Mouse (Mus musculus): ENCODE measurements at regions not wholly inside any gene's neighbourhood (a gene's known extent, or its start where the extent isn't known, plus 50 kb on each side); places are given as distances from the start of the nearest gene placed in this dataset.
"Not testable (repeated sequence)": the region's sequence is repeated elsewhere in the genome, so short reads cannot be mapped to it uniquely, and the experiment has no call there.

- WGBS, result 67% methylated on average over 5 of the region's 5 CpGs
- H3K27ac ChIP-seq, result no peak overlapping the region
- H3K27me3 ChIP-seq, result no peaks in the 10 kb centered on the region
- ATAC-seq (ENCODE audit: borderline replicate concordance, extremely low read depth, low FRiP score, low TSS enrichment), result no peak
- no peak overlapping the region for H3K4me2 ChIP-seq
- H3K4me3 ChIP-seq, result no peak overlapping the region
- H3K9me3 ChIP-seq, result no peaks in the 10 kb centered on the region
- H3K9ac ChIP-seq, result no peak overlapping the region
- no peaks in the 10 kb centered on the region for H3K4me1 ChIP-seq
- no peaks in the 10 kb centered on the region for H3K36me3 ChIP-seq
Observed at GRCm38 (mm10) chr1:47278321-47279020, 385.8 kb upstream of the Slc39a10 start.

- no peak overlapping the region for H3K4me3 ChIP-seq
- no peaks in the 10 kb centered on the region for H3K27me3 ChIP-seq
- 6% methylated on average over 2 of the region's 2 CpGs for WGBS
- H3K36me3 ChIP-seq, result no peaks in the 10 kb centered on the region
- H3K9ac ChIP-seq, result no peak overlapping the region
- H3K27ac ChIP-seq, result no peak overlapping the region
- no peak overlapping the region for H3K4me2 ChIP-seq
- no peaks in the 10 kb centered on the region for H3K9me3 ChIP-seq
- H3K4me1 ChIP-seq, result no peaks in the 10 kb centered on the region
- no peak for ATAC-seq (ENCODE audit: borderline replicate concordance, extremely low read depth, low FRiP score, low TSS enrichment)
Observed at GRCm38 (mm10) chr1:47277839-47278238, 385.2 kb upstream of the Slc39a10 start.

- H3K4me2 ChIP-seq, result no peak overlapping the region
- no peak overlapping the region for H3K27ac ChIP-seq
- no peaks in the 10 kb centered on the region for H3K36me3 ChIP-seq
- no peak overlapping the region for H3K4me3 ChIP-seq
- no peak for ATAC-seq (ENCODE audit: borderline replicate concordance, extremely low read depth, low FRiP score, low TSS enrichment)
- H3K4me1 ChIP-seq, result no peaks in the 10 kb centered on the region
- no peaks in the 10 kb centered on the region for H3K27me3 ChIP-seq
- H3K9ac ChIP-seq, result no peak overlapping the region
- no peaks in the 10 kb centered on the region for H3K9me3 ChIP-seq
Observed at GRCm38 (mm10) chr1:47272131-47272530, 379.5 kb upstream of the Slc39a10 start.

GRCm38 (mm10) chr1:47263611-47264010 lies 371.0 kb upstream of the Slc39a10 start:
- 32% methylated on average over 1 of the region's 1 CpGs for WGBS
- no peaks in the 10 kb centered on the region for H3K36me3 ChIP-seq
- no peak for ATAC-seq (ENCODE audit: borderline replicate concordance, extremely low read depth, low FRiP score, low TSS enrichment)
- no peak overlapping the region for H3K27ac ChIP-seq
- H3K4me3 ChIP-seq, result no peak overlapping the region
- H3K27me3 ChIP-seq, result no peaks in the 10 kb centered on the region
- no peak overlapping the region for H3K4me2 ChIP-seq
- H3K4me1 ChIP-seq, result no peaks in the 10 kb centered on the region
- no peaks in the 10 kb centered on the region for H3K9me3 ChIP-seq
- no peak overlapping the region for H3K9ac ChIP-seq

- no peak overlapping the region for H3K9ac ChIP-seq
- no peaks in the 10 kb centered on the region for H3K27me3 ChIP-seq
- WGBS, result 65% methylated on average over 3 of the region's 3 CpGs
Observed at GRCm38 (mm10) chr1:47261505-47262130, 369.0 kb upstream of the Slc39a10 start.

GRCm38 (mm10) chr1:47250706-47251105 lies 358.1 kb upstream of the Slc39a10 start:
- not testable (repeated sequence) for H3K9ac ChIP-seq; H3K27ac ChIP-seq; H3K4me1 ChIP-seq; H3K4me2 ChIP-seq; H3K36me3 ChIP-seq; ATAC-seq (ENCODE audit: borderline replicate concordance, extremely low read depth, low FRiP score, low TSS enrichment); H3K4me3 ChIP-seq; H3K9me3 ChIP-seq; H3K27me3 ChIP-seq
- 87% methylated on average over 13 of the region's 13 CpGs for WGBS

More at GRCm38 (mm10) chr1:47261505-47262130, 369.0 kb upstream of the Slc39a10 start:
- H3K4me3 ChIP-seq, result no peak overlapping the region
- H3K27ac ChIP-seq, result no peak overlapping the region
- no peak for ATAC-seq (ENCODE audit: borderline replicate concordance, extremely low read depth, low FRiP score, low TSS enrichment)
- no peaks in the 10 kb centered on the region for H3K36me3 ChIP-seq
- H3K4me1 ChIP-seq, result no peaks in the 10 kb centered on the region
- no peak overlapping the region for H3K4me2 ChIP-seq
- no peaks in the 10 kb centered on the region for H3K9me3 ChIP-seq

GRCm38 (mm10) chr1:47217088-47217487 lies 324.4 kb upstream of the Slc39a10 start:
- H3K4me2 ChIP-seq, result no peak overlapping the region
- ATAC-seq (ENCODE audit: borderline replicate concordance, extremely low read depth, low FRiP score, low TSS enrichment), result no peak
- no peaks in the 10 kb centered on the region for H3K4me1 ChIP-seq
- no peaks in the 10 kb centered on the region for H3K27me3 ChIP-seq
- no peaks in the 10 kb centered on the region for H3K36me3 ChIP-seq
- H3K4me3 ChIP-seq, result no peak overlapping the region
- H3K9ac ChIP-seq, result no peak overlapping the region
- H3K27ac ChIP-seq, result peak overlapping the region; percentile 29; the same call in 1 of the 2 replicates
- H3K9me3 ChIP-seq, result no peaks in the 10 kb centered on the region
- WGBS, result 43% methylated on average over 2 of the region's 2 CpGs

- H3K27me3 ChIP-seq, result no peaks in the 10 kb centered on the region
- no peak for ATAC-seq (ENCODE audit: borderline replicate concordance, extremely low read depth, low FRiP score, low TSS enrichment)
- no peak overlapping the region for H3K4me3 ChIP-seq
- H3K9ac ChIP-seq, result no peak overlapping the region
- H3K4me1 ChIP-seq, result no peaks in the 10 kb centered on the region
- 51% methylated on average over 2 of the region's 2 CpGs for WGBS
- no peak overlapping the region for H3K4me2 ChIP-seq
- no peak overlapping the region for H3K27ac ChIP-seq
- no peaks in the 10 kb centered on the region for H3K9me3 ChIP-seq
- no peaks in the 10 kb centered on the region for H3K36me3 ChIP-seq
Observed at GRCm38 (mm10) chr1:47216419-47217002, 323.9 kb upstream of the Slc39a10 start.

- no peak overlapping the region for H3K9ac ChIP-seq
Observed at GRCm38 (mm10) chr1:47213476-47213875, 320.8 kb upstream of the Slc39a10 start.

GRCm38 (mm10) chr1:47193001-47193400 lies 300.3 kb upstream of the Slc39a10 start:
- Histone ChIP-seq H3K4me2 (no peak overlapping the region), H3K9ac (no peak overlapping the region), H3K27me3 (no peaks in the 10 kb centered on the region), H3K9me3 (no peaks in the 10 kb centered on the region), H3K4me3 (no peak overlapping the region), H3K4me1 (no peaks in the 10 kb centered on the region), H3K27ac (no peak overlapping the region), H3K36me3 (no peaks in the 10 kb centered on the region)
- no peak for ATAC-seq (ENCODE audit: borderline replicate concordance, extremely low read depth, low FRiP score, low TSS enrichment)
- WGBS, result 74% methylated on average over 4 of the region's 4 CpGs

More at GRCm38 (mm10) chr1:47213476-47213875, 320.8 kb upstream of the Slc39a10 start:
- Histone ChIP-seq H3K27ac (no peak overlapping the region), H3K36me3 (no peaks in the 10 kb centered on the region), H3K4me2 (no peak overlapping the region), H3K4me1 (no peaks in the 10 kb centered on the region), H3K27me3 (no peaks in the 10 kb centered on the region), H3K9me3 (no peaks in the 10 kb centered on the region), H3K4me3 (no peak overlapping the region)
- ATAC-seq (ENCODE audit: borderline replicate concordance, extremely low read depth, low FRiP score, low TSS enrichment), result no peak
- 84% methylated on average over 5 of the region's 5 CpGs for WGBS

- H3K4me1 ChIP-seq, result no peaks in the 10 kb centered on the region
- ATAC-seq (ENCODE audit: borderline replicate concordance, extremely low read depth, low FRiP score, low TSS enrichment), result no peak
- no peaks in the 10 kb centered on the region for H3K9me3 ChIP-seq
- no peak overlapping the region for H3K9ac ChIP-seq
- H3K27ac ChIP-seq, result no peak overlapping the region
- H3K4me3 ChIP-seq, result no peak overlapping the region
- H3K4me2 ChIP-seq, result no peak overlapping the region
- no peaks in the 10 kb centered on the region for H3K36me3 ChIP-seq
- WGBS, result 75% methylated on average over 3 of the region's 3 CpGs
- H3K27me3 ChIP-seq, result no peaks in the 10 kb centered on the region
Observed at GRCm38 (mm10) chr1:47164417-47164816, 271.8 kb upstream of the Slc39a10 start.

GRCm38 (mm10) chr1:47163808-47164410 lies 271.3 kb upstream of the Slc39a10 start:
- no peaks in the 10 kb centered on the region for H3K9me3 ChIP-seq
- no peaks in the 10 kb centered on the region for H3K4me1 ChIP-seq
- no peak for ATAC-seq (ENCODE audit: borderline replicate concordance, extremely low read depth, low FRiP score, low TSS enrichment)
- H3K36me3 ChIP-seq, result no peaks in the 10 kb centered on the region
- H3K4me3 ChIP-seq, result no peak overlapping the region
- H3K27ac ChIP-seq, result no peak overlapping the region
- H3K9ac ChIP-seq, result no peak overlapping the region
- 74% methylated on average over 1 of the region's 1 CpGs for WGBS
- H3K4me2 ChIP-seq, result no peak overlapping the region
- H3K27me3 ChIP-seq, result no peaks in the 10 kb centered on the region
